Mouse (Mus musculus) midbrain, embryonic 14.5 days (tissue): ENCODE measurements around the gene Gm20388. TPM values are rescaled to one million over a fixed set of nuclear protein-coding genes. Genes with fewer than 3 reads are reported as not detected.
A peak's percentile ranks its signal among the peaks of the same experiment; 100 is the strongest.

Source experiments
- ATAC-seq: fragments of 200-750 bp; cut with Nextera tagmentation; 2 replicates; pipeline ENCODE4 v1.8.0; 2017; ENCODE audit warnings: moderate number of reproducible peaks, moderate library complexity; ENCODE audit not compliant: low FRiP score, low TSS enrichment
- DNase-seq: peaks from one replicate; pipeline ENCODE4 v3.0.0-alpha.2; 2015
- H3K27ac ChIP-seq: fragments of 300-500 bp; sonication (generic); replicated peaks from 2 replicates; pipeline ENCODE4 v1.5.1; 2014; ENCODE audit warnings: mild to moderate bottlenecking, low read depth, low read length, moderate library complexity
- H3K27me3 ChIP-seq: fragments of 300-500 bp; sonication (generic); 2 replicates; pipeline ENCODE4 v1.6.1; 2014; ENCODE audit warnings: low read length, control low read depth, mixed read lengths; ENCODE audit not compliant: control insufficient read depth, insufficient read depth
- H3K36me3 ChIP-seq: fragments of 300-500 bp; sonication (generic); 2 replicates; pipeline ENCODE4 v1.6.1; 2014; ENCODE audit warnings: low read length, control low read depth; ENCODE audit not compliant: control insufficient read depth, insufficient read depth
- H3K4me1 ChIP-seq: fragments of 300-500 bp; sonication (generic); 2 replicates; pipeline ENCODE4 v1.6.1; 2014; ENCODE audit warnings: mild to moderate bottlenecking, antibody characterized with exemption, low read length, control low read depth; ENCODE audit not compliant: control insufficient read depth, insufficient read depth
- H3K4me2 ChIP-seq: fragments of 300-500 bp; sonication (generic); 2 replicates; pipeline ENCODE4 v1.6.1; 2014; ENCODE audit warnings: mild to moderate bottlenecking, low read length, moderate library complexity
- H3K4me3 ChIP-seq: fragments of 300-500 bp; sonication (generic); replicated peaks from 2 replicates; pipeline ENCODE4 v1.5.1; 2014; ENCODE audit warnings: low read depth, low read length
- H3K9ac ChIP-seq: fragments of 300-500 bp; sonication (generic); replicated peaks from 2 replicates; pipeline ENCODE4 v1.6.1; 2014; ENCODE audit warnings: mild to moderate bottlenecking, low read length, moderate library complexity
- H3K9me3 ChIP-seq: fragments of 300-500 bp; sonication (generic); 2 replicates; pipeline ENCODE4 v1.6.1; 2016; ENCODE audit warnings: low read length, control low read depth, mixed read lengths; ENCODE audit not compliant: control insufficient read depth
- WGBS: fragments of 180-500 bp; shearing (Covaris S2); extraction: QIAGEN DNeasy Blood & Tissue Kit; methylation state at CpG from one replicate; pipeline ENCODE4 v1.1.7; 2014; 5-methylcytosine and 5-hydroxymethylcytosine counted together
- polyA plus RNA-seq: library from polyadenylated mRNA; unstranded; fragments of >200 nt; fragmentation: Nextera tagmentation; extraction: Ambion mirVana; gene quantifications from 2 replicates; pipeline ENCODE4 v1.2.1, GENCODE M21; 2014

Gm20388 gene
- polyA plus RNA-seq, 1 experiment from 2014 or later: 4.1 TPM

DNA sequence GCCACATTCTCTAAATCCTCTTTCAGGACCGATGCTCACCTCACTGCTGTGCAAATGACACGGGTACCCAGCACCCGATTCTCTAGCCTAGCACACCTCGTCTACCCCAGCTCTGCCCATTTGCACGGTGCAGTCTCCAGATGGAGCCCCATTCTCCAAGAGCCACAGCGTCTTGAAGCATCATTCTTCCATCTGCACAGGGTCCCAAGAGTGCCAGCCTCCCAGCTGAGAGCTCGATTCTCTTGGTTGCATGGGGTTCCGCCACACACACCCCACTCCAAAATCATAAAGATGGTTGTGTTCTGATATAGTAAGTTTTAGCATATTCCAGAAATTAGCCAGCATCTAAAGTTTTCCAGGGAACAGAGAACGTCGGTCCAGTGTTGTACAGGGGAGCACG is 2432.7 kb downstream of the Gm20388 start:
- Histone ChIP-seq H3K27me3 (peaks cover 17% of the 10 kb centered on the region), H3K9me3 (no peaks in the 10 kb centered on the region), H3K36me3 (no peaks in the 10 kb centered on the region), H3K4me2 (peak overlapping the region; percentile 49), H3K4me1 (peaks cover 20% of the 10 kb centered on the region), H3K27ac (no peak overlapping the region), H3K9ac (no peak overlapping the region), H3K4me3 (0 out of 2 replicates have a peak overlapping the region, but pooled peaks have one; percentile 16)
- WGBS: 3% methylated on average over 11 of the region's 11 CpGs
- ATAC-seq (no peak), DNase-seq (no peak)

DNA sequence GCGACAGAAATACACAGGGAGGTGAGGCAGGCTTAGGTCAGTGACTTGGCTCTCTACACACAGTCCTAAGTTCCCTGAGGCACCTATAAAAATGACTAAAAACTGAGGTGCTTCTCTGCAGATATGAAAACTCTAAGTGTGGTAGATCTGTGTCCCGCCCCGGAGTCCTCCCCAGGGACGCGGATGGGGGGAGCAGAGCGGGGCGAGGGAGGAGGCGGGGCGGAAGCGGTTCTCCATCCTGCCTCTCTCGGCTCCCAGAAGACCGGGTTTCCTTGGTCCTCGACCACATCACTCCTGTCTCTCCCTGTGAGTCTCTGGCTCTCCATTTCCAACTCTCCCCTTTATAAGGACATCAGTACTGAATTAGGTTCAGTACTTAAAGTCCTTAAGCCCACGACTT is 2433.1 kb downstream of the Gm20388 start:
- DNase-seq: peak; percentile 63
- Histone ChIP-seq H3K4me1 (peaks cover 20% of the 10 kb centered on the region), H3K4me3 (0 out of 2 replicates have a peak overlapping the region, but pooled peaks have one; percentile 16), H3K27ac (no peak overlapping the region), H3K9ac (no peak overlapping the region; the same call in 1 of the 2 replicates), H3K27me3 (peaks cover 14% of the 10 kb centered on the region), H3K4me2 (peak overlapping the region; percentile 49), H3K36me3 (no peaks in the 10 kb centered on the region), H3K9me3 (no peaks in the 10 kb centered on the region)
- WGBS: 0% methylated on average over 14 of the region's 14 CpGs
- no peak for ATAC-seq

DNA sequence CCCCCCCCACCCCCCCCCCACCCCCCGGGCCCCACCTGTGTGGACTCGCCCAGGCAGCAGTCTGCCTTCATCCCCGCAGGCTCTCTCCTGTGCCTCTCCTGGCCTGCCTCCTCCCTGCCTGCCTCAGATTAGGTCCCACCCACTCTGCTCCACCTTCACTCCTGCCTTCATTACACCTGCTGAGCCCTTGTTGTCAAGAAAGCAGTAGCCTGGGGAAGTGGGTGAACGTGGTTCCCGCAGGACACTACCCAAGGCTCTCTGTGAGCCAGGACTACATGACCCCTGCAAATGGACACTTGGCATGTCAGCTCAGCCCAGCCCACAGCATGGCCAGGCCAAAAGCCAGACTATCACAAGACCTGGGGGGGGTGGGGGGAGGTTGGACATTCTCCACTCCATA is 2433.6 kb downstream of the Gm20388 start:
- Histone ChIP-seq H3K27me3 (peaks cover 12% of the 10 kb centered on the region), H3K4me1 (peaks cover 20% of the 10 kb centered on the region), H3K9ac (no peak overlapping the region; the same call in 1 of the 2 replicates), H3K9me3 (no peaks in the 10 kb centered on the region), H3K4me3 (no peak overlapping the region), H3K4me2 (no peak overlapping the region), H3K27ac (no peak overlapping the region), H3K36me3 (no peaks in the 10 kb centered on the region)
- ATAC-seq (no peak), DNase-seq (no peak)
- 5% methylated on average over 2 of the region's 5 CpGs for WGBS

DNA sequence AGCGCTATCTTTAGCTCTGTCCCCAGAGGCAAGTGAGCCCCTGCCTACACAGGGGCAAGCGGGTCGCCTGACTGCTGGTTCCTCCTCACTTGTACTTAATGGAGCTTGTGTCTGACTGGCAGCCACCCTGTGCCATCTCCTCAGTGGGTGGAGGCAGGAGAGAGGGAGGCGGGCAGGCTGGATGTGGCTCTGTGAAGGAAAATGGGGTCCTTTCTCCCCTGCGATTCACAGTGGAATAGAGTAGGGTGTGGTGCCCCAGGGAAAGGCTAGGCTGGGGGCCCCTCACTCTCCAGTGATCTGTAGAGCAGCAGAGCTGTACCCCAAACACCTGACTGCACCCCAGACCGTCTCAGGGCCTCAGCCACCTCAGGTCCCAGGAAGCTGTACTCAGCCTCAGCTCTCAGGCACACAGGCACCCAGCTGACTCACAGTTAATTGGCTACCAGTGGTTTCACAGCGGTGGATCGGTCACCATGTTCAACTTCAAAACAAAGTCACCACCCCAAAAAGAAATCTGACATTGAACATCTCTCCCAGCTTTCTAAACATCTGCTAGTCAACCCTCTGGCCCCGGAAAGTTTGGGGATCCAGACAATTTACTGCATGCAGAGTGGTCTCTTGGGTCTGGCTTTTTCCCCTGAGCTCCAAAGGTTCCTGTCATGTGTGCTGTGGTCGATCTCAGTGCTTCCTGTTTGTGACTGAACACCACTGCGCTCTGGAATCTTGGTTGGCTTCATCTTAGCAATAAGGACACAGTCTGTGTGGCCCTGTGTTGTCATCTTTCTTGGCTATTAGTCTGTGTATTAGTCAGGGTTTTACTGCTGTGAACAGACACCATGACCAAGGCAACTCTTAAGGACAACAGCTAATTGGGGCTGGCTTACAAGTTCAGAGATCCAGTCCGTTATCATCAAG is 2434.8 kb downstream of the Gm20388 start:
- peaks cover 27% of the 10 kb centered on the region for H3K4me1 ChIP-seq
- ATAC-seq: no peak
- H3K27ac ChIP-seq: no peak overlapping the region
- WGBS: 54% methylated on average over 12 of the region's 12 CpGs
- no peak overlapping the region for H3K4me3 ChIP-seq
- no peaks in the 10 kb centered on the region for H3K9me3 ChIP-seq
- H3K36me3 ChIP-seq: no peaks in the 10 kb centered on the region
- peaks cover 10% of the 10 kb centered on the region; the same call in 1 of the 2 replicates for H3K27me3 ChIP-seq
- H3K9ac ChIP-seq: no peak overlapping the region
- H3K4me2 ChIP-seq: no peak overlapping the region
- DNase-seq: no peak

DNA sequence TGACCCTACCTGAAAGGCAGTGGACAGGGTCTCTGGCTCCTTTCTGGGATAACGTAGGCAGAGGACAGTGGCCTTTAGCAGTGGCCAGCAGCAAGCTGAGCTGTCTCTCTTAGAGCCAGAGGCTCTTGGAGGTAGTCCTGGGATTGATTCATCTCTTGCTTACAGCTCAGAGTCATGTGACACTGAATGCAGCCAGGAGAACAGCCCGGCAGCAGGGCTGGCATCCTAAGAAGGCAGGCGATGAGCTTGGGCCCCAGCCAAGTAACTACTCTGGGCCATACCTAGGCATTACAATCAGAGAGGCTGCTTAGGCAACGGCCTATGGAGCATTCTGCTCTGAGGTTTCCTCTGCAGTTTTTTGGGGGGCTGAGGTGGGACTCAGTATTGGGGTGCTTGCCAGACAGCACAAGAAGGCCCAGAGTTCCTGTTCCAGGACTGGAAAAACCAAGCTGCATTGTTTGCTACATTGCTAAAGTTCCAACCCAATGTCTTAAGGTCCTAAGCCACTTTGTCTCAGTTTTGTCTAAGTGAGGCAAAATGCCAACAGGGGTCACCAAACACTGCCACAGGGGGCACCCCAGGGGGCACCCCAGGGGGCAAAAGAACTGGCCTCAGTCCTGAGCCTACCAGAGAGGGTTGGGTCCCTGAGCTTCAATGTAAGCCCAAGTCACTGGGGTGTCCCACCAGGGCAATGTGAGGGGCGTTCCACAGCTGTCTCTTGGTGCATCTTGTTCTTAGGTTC is 2437.3 kb downstream of the Gm20388 start:
- Histone ChIP-seq H3K9ac (no peak overlapping the region), H3K4me2 (no peak overlapping the region), H3K9me3 (no peaks in the 10 kb centered on the region), H3K4me1 (peaks cover 32% of the 10 kb centered on the region), H3K27ac (no peak overlapping the region), H3K36me3 (no peaks in the 10 kb centered on the region), H3K27me3 (no peaks in the 10 kb centered on the region; the same call in 1 of the 2 replicates), H3K4me3 (no peak overlapping the region)
- DNase-seq: peak; percentile 64
- WGBS: 68% methylated on average over 5 of the region's 5 CpGs
- no peak for ATAC-seq

DNA sequence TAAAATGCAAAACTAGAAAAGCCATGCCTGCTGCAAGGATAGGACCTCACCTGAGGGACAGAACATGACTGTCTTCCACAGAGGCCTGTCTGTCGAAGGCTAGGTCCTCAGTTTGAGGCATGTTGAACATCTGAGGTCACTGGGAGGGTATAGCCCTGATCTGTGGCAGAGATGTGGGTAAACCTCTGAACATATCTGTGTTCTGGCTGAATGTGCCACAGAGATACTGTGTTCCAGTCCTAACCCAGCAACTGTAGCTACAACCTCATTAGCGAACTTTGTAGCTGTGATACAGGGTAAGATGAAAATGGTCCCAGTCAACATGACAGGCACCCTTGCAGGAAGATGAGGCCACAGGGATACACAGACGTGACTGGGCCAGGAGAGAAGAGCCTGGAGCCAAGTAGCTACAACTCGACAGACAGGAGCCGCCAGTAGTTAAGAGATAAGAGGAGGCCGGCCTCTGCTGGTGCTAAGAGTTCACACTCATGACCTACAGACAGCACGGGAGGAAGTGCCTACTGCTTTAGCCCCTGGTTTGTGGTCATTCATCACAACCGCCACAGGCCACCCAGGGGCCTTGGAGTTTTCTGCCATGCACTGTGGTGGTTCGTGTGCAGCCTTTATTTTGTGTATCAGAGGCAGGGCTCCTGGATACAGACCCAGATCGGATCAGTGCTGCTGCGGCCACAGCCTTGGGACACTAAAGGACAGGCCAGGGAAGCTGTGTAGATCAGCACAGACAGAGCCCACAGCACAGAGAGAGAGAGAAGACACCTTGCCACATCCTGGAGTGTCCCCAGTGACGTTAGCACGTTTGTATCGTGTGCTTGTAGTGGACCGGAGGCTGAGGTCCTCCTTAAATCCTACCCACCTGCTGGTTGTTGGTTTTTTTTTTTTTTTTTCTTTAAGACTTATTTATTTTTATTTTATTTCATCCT is 2439.0 kb downstream of the Gm20388 start:
- no peak for DNase-seq
- Histone ChIP-seq H3K9ac (no peak overlapping the region; the same call in 1 of the 2 replicates), H3K27me3 (no peaks in the 10 kb centered on the region), H3K4me3 (no peak overlapping the region), H3K9me3 (no peaks in the 10 kb centered on the region), H3K4me1 (peaks cover 18% of the 10 kb centered on the region), H3K27ac (peak overlapping the region; percentile 42), H3K36me3 (no peaks in the 10 kb centered on the region), H3K4me2 (no peak overlapping the region)
- no peak for ATAC-seq
- 42% methylated on average over 15 of the region's 15 CpGs for WGBS

DNA sequence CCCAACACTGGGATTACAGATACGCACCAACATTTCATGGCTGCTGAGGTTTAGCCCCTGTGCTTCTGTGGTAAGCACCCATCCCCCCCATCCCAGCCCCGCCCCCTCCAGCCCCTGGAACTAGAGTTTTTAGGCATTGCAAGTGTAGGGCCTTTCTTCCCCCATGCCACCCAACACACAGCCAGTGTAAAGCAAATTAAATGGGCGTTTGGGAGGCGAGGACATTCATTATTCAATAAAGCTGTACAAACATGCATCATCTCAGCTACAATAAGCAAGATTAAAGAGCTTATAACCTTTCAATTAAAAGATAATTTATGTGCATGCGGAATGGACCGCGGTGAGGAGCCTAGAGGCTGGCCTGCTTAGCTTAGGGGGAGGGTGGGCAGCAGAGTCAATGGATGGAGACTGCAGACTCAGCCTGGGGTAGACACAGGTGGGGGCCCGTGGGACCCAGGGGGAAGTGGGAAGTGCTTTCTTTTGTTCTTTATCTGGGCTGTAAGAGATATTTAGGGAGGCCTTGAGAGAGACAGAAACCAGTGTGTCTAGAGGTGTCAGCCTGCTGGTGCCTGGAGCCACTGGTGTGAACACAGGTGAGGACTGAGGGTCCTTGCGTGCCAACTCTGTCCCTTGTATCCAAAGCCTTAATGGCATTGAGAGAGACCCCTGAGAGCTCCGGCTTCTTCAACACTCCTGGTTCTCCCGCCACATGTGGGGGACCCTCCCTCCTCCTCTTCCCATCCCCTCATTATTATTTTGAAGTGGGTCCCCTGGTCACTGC is 2439.9 kb downstream of the Gm20388 start:
- H3K27ac ChIP-seq: no peak overlapping the region; the same call in 1 of the 2 replicates
- H3K9ac ChIP-seq: no peak overlapping the region
- peak; percentile 59 for DNase-seq
- 14% methylated on average over 11 of the region's 11 CpGs for WGBS
- H3K9me3 ChIP-seq: no peaks in the 10 kb centered on the region
- no peak overlapping the region for H3K4me3 ChIP-seq
- H3K4me1 ChIP-seq: peaks cover 15% of the 10 kb centered on the region
- H3K4me2 ChIP-seq: no peak overlapping the region
- H3K27me3 ChIP-seq: no peaks in the 10 kb centered on the region
- H3K36me3 ChIP-seq: no peaks in the 10 kb centered on the region
- ATAC-seq: peak; percentile 53; the same call in 1 of the 2 replicates
